Mouse (Mus musculus) spleen, postnatal 14 days (tissue): ENCODE results near the gene Sptbn4.

Experiments used
- DNase-seq, 2 experiments: peaks; one replicate each; pipeline ENCODE4 v3.0.0; 2021 to 2022; ENCODE audit warnings: low spot score in 2 of 2

Gene Sptbn4

DNA sequence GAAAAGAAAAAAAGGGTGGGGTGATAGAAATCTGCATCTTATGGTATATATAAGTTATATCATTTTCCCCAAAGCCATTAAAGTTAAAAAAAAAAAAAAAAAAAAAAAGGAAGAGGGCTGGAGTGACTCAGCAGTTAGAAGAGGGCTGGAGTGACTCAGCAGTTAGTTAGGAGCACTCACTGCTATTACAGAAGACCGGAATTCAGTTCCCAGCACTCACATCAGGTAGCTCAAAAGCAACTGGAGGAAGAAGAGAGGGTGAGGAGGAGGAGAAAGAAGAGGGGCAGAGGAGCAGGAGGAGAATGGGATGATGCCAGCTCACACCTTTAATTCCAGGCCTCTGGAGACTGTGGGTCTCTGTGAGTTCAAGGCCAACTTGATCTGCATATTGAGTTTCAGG is 64.3 kb downstream of the Sptbn4 start:
- DNase-seq: no peak

DNA sequence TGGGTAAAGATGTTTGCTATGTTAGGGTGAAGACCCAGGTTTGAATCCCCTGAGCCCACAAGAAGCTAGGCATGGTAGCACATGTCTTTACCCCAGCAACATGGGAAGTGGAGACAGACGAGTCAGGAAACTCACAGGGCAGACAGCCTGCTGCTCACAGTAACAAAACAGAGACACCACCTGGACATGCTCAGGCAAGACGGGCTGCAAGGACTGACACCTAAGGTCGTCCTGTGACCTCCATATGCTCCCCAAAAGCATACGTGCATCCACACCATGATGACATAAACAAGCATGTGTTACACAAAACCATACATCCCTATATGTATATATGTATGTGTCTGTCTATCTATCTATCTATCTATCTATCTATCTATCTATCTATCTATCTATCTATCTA is 65.9 kb downstream of the Sptbn4 start:
- DNase-seq: no peak

DNA sequence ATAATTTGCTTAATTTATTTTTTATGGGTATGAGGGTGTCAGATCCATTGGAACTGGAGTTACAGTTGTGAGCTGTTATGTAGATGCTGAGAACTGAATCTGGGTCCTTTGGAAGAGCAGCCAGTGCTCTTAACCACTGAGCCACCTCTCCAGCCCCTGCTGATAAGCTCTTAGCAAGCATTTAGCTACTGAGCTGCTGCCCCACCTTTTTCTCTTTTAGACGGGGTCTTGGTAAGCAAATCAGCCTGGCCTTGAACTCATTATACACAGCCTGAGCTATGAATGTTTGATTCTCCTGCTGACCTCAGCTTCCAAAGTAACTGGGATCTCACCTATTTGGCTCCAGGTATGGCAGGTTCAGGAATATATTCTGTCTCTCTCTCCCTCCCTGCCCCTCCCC is 66.5 kb downstream of the Sptbn4 start:
- DNase-seq: no peak

DNA sequence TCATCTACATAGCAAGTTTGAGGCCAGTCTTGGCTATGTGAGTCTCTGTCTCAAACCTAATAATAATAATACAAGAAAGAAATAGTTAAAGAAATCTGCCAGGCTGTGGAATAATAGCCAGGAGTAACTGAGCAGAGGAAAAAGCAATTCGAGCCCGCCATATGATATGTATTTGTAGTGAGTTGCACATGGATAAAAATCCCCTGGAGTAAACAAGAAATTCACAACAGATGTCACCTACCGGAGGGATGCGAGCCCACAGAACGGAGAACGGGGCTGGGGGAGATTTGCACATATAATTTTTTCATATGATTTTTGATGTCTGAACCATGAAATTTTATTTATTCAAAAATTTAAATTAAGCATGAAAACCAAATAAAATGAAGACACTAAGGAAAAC is 67.7 kb downstream of the Sptbn4 start:
- no peak for DNase-seq

DNA sequence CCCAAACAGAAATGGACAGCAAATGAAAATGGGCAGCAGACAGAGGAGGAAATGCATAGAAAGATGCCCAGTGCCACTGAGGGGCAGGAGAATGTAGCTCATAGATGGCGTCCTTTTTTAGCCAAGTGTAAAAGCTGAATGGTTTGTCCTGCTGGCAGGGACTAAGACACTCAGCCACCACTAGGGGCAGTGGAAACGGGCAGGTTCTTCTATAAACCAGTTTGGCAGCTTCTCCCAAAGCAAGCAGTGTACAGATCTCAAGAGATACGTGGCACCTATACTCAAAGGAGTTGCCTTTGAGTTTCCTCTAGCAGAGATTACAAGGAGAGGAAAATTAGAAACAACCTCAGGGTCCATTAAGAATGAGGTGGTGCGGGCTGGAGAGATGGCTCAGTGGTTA is 69.1 kb downstream of the Sptbn4 start:
- no peak for DNase-seq

DNA sequence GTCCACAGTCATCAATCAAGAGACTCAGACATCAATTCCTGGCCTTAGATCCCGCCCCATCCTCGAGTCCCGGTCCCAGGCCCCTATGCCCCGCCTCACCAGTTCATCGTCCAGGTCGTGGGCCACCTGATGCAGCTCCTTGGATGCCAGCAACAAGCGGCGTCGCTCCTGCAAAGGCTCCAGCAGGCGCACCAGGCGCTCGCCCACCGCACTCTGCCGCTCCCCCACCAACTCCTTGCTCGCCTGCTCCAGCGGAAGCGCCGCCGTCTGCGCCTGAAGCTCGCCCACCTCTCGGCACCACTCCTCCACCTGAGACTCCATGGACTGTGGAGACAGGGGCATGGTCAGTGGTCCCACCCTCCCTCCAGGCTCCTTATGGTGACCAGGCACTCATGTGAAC is 72.2 kb downstream of the Sptbn4 start:
- DNase-seq: no peak

DNA sequence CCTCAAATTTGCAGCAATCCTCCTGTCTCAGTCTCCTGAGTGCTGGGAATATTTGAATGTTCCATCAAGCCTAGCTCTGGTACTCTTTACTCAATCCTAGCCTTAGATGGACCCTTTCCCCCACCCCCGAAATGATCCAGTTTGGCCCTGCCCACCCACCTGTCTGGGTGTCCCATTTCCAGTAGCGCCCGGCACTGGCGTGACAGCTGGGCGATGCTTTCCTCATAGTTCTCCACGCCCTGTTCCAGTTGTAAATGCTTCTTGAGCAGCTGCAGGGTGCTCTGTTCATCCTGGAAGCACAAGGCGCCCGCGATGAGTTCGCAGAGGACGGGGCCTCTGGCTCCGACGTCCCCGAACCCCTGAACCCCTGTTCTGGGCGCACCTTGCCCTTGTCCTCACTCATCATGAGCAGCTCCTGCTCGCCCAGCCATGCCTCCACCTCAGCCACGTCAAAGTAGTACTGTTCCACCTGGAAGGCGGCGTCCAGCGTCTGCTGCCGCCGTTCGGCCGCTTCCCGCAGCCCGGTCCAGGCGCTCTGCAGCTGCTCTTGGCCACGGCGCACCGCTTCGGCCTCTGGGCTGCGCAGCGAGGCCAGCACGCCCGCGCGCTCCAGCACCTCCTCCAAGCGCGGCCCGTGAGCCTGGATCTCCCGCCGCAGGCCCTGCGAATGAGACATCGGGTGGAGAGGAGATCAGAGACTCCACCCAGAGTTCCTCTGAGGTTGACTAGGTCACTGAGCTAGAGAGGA is 75.6 kb downstream of the Sptbn4 start:
- DNase-seq: no peak

DNA sequence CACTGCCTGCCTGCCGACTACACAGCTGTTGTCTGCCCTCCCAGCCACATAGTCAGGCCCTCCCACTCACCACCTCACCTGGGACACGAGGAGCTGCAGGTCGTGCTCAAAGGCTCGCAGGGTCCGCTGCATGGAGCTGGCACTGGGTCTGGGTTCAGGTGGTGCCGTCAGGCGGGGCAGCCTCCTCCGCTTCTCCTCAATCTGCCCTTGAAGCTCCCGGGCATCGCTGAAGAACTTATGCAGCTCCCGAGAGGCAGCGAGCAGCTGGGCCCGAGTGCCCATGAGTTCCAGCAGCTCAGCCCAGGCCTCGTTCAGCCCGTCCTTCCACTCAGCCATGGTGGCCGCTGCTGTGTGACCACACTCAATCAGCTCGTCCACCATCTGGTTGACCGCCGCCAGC is 78.4 kb downstream of the Sptbn4 start:
- no peak for DNase-seq

DNA sequence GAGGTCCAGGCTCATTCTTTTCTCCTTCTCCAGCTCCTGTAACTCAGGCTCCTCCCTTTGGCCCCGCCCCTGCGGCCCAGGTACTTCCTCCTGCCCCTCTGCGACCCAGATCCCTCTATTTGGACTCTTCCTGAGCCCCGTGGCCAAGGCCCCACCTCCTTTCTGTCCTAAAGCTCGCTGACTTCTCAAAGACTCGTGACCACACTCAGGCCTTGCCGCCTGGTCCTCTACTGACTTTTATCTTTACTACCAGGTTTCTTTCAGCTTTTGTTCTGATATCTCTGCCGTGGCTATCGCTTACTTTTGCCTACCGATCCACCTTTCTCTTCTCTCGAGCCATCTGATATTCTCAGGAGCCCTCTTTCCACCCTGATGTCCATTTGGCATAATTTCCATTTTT is 79.5 kb downstream of the Sptbn4 start:
- DNase-seq: no peak

DNA sequence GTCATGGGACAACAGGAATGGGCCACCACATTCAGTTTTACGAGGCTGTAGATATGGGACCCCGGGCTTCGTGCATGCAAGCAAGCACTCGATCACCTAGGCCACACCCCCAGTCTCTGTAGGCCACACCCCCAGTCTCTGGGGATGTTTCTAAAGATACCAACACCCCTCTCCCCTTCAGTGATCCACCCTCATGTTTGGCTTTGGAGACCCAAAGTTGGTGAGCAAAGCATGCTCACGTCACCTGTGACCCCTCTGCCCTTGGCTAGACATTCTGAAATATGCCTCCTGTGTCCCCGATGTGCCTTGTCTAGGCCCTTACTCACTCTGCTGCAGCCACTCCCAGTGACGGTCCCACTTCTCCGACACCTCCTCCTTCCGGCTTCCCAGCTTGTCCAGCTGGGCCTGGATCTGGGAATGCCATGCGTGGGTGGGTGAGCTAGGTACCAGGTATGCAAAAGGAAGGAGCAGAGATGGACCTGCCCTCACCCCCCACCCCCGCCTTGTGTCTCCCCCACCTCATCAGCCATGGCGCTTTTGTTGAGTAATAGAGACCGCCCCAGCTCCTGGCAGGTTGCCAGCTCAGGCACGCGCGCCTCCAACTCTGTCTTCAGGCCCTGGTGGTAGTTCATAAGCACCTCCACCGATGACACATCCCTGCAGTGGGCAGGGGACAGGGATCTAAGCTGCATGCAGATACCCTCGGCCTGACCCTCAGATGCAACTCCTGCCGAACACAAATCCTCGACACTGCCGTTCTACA is 81.2 kb downstream of the Sptbn4 start:
- DNase-seq: no peak

DNA sequence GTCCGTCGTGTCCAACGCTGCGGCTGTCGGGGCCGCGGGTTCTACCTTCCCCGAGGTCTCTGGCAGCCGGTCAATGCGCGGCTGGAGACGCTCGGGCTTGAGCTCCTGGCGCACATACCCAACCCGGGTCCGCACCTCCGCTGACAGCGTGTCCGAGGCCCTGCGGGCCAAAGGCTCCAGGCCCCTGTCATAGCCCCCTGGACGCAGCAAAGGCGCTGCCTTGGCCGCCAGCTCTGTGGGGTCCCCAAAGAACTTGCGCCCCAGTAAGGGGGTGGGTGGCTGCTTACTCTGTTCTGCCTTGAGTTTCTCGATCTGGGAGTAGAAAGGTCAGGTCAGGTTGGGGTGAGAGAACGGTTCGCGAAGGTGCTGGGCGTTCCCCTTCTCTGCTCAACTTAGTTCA is 83.1 kb downstream of the Sptbn4 start:
- DNase-seq: no peak

DNA sequence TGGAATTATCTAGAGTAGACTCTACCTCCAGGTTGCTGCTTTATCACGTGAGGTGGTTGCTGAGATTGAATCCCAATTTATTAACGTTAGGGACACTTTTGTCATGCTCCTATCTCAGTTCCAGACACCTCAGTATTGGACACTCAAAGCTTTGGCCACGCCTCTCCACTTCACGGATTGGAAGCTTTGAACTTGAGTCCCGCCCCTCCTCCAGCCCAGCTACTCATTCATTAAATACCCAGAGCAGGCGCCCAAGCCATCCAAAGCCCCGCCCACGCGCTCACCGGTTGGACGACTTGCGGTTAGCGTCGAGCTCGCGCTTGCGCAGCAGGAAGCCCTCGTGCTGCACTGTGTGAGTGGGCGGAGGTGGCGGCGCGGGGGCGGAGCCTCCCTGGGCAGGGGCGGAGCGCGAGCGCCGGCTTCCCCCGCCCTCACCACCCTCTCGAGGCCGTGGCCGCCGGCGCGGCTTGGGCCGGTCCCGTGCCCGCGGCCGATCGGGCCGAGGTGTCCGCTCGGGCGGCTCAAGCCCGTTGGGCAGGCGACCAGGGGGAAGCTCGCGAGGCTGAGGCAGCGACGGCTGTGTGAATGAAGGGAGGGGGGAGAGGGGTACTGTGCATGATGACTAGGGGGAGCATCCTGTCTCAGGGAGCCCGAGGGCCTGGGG is 86.1 kb downstream of the Sptbn4 start:
- DNase-seq: peak; percentile 95 to 96

DNA sequence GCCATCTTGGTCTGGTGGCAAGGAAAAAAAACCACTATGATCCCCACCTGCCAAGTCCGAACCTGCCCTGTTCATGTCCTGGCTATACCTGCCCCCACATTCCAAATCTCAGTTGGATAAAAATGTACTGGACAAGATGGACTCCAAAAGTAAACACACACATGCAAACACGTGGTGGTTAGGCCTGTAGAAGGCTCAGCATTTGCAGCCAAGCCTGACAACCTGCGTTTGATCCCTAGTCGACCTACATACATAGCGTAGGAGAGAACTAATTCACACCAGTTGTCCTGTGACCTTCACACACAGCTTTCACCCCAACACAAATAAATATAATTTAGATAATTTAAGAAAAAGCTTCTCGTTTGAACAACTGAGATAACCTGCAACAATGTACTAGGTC is 86.7 kb downstream of the Sptbn4 start:
- DNase-seq: no peak

DNA sequence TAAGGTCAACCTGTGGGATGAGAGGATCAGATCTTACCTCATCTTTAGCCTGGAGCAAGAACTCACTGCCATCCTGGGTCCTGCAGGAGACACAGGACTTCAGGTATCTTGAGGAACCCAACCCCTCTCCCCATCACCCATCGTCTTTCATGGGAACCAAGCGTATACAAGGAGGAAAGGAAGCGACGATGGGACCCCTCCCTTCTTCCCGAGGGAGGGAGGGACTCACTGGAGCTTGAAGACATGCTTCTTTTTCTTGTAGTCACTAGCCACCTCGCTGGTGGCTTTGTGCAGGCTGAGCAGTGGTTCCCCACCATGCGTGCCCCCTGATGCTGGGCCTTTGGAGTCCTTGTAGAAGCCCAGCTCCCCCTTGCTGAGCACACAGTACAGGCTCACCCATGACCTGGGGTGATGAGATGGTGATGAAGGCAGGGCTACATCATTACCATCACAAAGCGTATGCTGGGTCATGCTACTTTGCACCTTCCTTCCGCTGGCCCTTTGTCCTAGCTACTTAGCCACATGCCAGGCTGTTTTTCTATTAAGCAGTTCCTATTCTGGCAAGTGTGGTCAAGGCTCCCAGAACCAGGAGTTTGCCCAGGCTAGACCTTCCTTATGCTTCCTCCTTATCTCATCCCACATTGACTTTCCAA is 87.7 kb downstream of the Sptbn4 start:
- DNase-seq: no peak

DNA sequence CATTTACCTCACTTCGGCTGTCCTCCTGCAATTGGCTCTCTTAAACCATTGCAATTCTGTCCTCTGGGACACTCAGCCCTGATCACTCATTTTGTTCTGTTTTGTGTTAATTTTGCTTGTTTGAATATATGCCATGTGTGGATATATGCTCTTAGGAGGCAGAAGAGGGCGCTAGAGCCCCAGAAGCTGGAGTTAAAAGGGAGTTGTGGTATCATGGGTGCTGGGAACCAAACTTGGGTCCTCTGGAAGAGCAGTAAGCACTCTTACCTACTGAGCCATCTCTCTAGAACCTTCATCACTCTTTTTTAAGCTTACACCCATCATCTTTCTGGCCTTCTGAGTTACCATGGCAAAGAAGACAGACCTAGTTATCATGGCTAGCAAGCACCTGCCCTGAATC is 88.3 kb downstream of the Sptbn4 start:
- no peak for DNase-seq

DNA sequence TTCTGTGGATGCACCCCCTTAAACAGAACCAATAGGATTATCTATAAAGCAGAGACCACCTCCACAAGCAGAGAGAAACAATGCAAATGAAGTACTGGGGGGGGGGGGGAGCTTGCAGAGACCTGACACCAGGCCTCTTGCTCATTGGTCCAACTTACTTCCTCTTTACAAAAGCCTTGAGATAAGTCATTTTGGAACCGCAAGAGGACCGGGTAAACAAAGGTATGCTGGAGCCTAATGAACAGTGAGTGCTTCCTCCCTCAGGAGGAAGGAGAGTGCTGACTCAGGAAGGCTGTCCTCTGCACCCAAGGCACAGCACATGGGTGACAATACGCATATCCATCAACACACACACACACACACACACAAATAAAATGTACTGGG is 89.9 kb downstream of the Sptbn4 start:
- DNase-seq: no peak

DNA sequence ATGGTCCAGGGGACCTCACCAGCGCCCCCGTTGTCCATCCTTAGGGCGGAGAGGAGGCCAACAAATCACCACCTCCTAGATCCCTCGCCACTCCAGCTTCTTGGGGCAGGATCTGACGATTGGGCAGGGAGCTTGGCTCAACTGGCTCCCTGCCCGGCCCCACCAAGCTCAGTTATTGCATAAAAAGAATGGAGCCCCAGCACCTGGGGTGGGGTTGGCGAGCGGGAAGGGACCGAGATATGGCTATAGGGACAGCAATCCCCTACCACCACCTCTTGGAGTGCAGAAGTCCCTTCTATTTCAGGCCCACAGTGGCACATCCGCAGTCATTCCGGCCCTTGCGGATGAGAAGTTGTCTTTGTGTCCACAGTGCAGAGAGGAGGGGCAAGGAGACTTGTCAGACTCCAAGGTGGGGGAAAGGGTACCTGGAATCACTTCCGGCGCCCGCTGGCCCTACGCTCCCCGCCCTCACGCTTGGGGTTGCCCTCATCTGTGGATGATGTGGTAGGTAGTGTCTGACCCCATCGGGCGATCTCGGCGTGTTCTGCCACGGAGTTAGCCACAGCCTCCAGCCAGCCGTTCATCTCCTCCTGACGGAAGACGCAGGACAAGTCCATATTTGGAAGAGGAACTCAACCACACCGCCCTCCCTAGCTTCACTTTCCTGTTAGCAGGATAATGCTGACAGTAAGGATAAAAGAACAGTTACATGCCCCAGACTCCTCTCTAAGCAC is 90.5 kb downstream of the Sptbn4 start, which contains the start of gene Gm20479:
Gene Gm20479, minus strand, starts transcription at position 559 of the 734 bp plus-strand sequence.
- DNase-seq: no peak

DNA sequence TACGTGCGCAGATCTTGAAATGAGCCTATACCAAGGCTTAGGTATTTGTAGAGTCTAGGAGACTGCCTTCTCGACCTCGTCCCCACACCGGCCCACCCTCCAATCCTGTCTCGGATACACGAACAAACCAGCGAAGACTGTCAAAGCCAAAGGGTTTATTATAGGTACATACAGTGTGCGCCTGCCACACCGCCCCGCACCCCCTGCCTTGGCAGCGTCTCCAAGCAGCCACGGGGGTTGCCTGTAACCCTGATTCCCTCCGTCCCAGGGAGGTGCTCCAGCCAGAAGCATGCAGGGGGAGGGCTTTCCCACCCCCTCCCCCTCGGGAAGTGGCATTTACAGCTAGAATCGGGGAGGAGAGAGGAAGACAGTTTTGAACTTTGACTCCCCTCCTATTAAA is 91.2 kb downstream of the Sptbn4 start:
- DNase-seq: no peak

DNA sequence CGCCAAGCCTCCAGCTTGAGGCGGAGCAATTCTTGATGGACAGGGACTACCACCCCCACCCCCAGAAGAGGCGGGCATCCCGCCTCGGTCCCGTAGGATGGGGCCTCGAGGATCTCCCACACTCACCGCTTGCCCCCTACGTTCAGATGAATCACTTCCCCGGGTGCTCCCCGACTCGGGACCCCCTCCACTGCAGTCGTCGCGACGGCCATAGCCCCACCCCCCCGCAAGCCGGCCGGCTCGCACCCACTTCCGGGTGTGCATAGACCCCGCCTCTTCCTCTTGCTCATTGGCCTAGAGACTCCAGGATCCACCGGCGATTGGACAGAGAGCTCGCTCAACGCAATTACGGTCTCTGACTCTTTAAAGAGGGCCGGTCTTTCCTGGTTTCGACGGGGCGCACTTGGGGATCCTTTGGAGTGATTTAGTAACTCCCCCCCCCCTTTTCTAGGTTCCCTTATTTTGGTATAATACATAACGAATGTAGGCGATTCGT is 91.7 kb downstream of the Sptbn4 start, which contains the start of gene Shkbp1:
Gene Shkbp1, minus strand, starts transcription at position 275 of the 496 bp plus-strand sequence.
- DNase-seq: peak; percentile 71 to 79

DNA sequence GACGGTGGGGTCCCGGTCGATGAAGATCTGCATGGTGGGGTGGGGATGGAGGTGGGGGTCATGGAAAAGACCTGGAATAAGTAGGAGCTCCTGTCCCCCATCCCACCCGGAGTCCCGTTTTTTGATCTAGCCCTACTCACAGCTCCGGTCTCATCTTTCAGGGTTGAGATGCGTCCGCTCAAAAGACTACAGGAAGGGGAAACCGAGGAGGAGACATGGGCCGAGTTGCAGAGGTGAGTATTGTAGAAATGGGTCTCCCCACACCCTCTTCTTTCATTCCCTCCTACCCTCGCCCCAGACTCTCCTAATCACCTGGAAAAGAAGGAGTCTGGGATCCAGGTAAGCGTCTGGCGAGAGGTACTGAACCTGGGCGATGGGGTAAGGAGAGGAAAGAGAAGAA is 92.2 kb downstream of the Sptbn4 start:
- no peak for DNase-seq

DNA sequence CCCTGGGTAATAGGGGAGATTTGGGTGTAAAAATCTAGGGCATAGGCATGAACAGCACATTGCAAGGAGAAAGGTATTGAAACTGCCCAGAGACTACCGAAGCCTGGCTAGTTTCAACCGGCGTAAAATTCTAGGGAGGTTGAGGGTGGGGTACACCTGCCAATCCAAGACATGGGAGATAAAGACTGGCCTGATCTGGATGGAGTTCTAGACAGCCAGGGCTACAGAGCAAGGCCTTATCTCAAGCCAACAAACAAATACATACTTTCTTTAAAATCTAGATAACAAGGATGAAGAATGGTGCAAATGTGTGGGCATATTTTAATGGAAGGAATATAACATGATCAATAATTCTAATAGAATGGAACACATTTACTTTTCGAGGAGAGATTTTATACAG is 92.7 kb downstream of the Sptbn4 start:
- no peak for DNase-seq
